Mouse (Mus musculus): Measurements from ENCODE around the gene Sytl2.

Sytl2 gene

GRCm38 (mm10) chr7:90301942-90302646 is at the start of gene Sytl2:
Sytl2 (plus strand) TSS chr7:90302252.
- DNase-seq (ENCODE audit: low spot score) = no peak

DNA sequence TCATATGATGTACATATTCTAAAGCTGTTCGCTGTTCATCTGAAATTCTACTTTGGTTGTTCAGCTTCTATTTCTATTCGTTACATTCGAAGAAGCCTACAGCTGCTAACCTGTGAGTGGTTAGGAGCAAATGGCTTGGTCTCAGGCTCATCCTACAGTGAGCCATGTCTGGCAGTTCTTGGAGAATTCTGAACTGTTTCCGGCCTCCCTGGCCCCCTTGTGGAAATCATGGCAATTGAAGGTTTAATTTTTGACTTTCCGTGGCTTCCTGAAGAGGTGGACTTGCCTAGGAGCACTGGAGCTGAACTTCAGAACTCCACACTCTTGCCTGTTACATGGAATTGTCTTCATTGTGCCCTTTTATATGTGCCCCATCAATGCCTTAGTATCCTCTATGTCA is 49.1 kb upstream of the Sytl2 start:
- DNase-seq (ENCODE audit: low spot score) = no peak

- DNase-seq (ENCODE audit: low spot score) = no peak
These were observed 43.4 kb upstream of the Sytl2 start for GRCm38 (mm10) chr7:90258701-90259100.

DNA sequence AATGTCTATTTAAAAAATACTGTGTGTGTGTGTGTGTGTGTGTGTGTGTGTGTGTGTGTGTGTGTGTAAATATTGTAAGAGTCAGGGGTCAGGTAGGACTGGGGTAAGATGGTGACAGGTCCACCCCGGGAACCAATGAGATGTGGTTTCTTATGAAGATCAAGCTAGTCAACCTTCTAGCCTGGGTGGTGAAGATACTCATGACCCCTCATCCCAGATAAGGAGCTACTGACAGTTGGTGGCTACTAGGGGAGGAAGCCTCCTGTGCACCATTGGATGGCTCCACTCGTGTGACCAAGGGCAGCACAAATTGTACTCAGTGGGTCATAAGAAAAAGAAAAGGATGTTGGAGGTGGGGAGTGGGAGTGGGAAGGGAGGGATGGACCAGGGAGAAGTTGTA is 42.2 kb upstream of the Sytl2 start:
- no peak for DNase-seq (ENCODE audit: low spot score)

DNA sequence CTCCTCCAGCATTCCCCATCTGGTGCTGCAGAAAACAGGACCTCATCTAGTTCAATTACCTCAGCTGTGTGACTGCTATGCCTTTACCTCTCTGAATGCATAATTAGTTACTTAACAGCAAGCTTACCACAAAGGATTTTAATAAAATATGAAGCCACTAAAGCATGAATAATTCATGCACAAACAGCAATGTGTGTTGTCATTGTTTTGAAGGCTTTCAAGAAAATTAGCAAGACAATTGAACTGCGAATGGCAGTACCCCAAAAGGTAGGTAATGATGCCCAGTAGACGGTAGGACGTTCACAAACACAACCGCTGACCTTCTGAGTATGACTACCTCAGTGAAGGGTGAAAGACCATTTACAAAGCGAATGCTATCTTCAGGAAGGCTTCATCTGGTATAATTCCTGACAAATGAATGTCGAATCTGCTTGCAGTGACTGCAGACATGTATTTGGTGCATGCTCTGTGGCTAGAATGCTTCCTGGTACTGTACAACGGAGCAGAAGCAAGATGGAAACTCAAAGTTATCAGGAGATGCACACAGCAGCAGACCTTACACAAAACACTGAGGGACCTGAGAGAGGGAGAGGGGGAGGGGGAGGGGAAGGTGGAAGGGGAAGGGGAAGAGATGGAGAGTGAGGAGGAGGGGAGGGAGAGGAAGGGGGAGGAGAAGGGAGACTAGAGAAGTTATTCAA is 40.0 kb upstream of the Sytl2 start:
- DNase-seq (ENCODE audit: low spot score) = no peak

GRCm38 (mm10) chr7:90265289-90265970 is 36.6 kb upstream of the Sytl2 start, which contains the start of gene Ccdc83:
Ccdc83 (minus strand) TSS chr7:90265777.
- DNase-seq (ENCODE audit: low spot score) = peak; percentile 74

DNA sequence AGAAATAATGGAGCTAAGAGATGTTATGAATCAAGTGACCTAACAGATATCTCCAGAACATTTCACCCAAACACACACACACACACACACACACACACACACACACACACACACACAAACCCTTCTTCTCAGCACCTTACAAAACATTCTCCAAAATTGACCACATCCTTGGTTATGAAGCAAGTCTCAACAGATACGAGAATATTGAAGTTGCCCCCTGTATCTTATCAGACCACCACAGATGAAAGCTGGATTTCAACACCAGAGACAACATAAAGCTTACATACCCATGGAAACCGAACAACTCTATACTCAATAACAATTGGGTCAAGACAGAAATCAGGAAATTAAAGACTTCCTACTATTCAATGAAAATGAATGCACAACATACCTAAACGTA is 31.9 kb upstream of the Sytl2 start:
- DNase-seq (ENCODE audit: low spot score) = no peak

DNA sequence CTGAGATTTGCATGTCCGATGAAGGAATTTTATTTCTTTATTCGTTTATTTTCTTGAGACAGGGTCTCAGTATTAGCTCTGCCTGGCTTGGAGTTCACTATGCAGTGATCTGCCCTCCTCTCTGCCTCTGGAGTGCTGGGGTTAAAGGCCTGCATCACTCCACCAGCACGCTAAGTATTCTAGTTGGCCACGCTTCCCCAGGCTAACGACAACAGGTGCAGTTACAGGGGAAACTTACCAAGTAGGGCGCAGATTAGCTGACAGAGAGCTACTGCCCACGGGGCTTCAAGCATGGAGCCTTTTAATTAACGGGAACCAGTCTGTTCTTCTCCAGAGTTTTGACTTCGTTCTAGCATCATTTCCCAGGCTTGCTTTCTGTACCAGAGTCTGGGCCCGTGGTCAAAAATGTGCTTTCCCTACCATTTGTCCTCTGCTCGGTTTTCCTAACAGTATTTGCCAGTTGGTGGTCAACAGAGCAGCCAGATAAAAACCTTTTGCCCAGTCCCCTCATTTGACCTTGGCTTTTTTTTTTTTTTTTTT is 27.4 kb upstream of the Sytl2 start:
- DNase-seq (ENCODE audit: low spot score) = no peak

- no peak for DNase-seq (ENCODE audit: low spot score)
These were observed 24.8 kb upstream of the Sytl2 start for GRCm38 (mm10) chr7:90277246-90277645.

DNA sequence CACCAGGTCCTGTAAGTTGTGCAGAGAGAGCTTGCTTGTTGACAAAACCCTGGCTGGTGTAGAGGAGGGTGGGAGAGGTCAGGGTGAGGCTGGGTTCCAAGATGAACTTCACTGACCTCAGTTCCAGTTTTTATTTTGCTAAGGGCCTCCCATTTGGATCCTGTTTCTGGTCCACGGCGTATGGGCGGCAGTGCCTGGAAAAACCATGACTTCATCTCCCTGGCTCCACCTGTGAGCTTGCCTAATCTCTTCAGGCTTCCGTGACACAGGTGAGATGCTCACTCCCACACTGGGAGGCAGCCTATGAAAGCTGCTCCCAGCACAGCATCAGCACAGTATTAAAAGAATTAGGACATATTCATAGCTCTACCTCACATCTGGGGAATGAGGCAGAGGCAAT is 24.3 kb upstream of the Sytl2 start:
- DNase-seq (ENCODE audit: low spot score) = no peak

DNA sequence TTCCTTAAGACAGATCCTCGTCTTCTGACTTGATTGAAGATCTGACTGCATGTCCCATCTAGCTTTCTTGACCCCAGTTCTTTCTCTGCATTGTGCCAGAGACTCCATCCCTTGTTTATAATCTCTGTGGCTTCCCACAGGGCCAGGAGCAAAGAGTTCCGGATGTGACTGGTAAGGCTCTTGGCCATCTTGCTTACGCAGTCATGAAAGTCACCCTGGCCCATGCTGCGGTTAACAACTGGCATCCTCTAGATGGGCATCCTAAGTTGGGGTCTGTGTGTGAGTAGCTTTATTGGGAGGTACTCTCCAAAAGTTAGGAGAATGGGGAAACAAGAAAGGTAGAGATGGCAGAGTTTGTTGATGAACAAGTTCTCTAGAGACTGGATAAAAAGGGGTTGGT is 22.9 kb upstream of the Sytl2 start:
- no peak for DNase-seq (ENCODE audit: low spot score)

- DNase-seq (ENCODE audit: low spot score) = no peak
These were observed 21.7 kb upstream of the Sytl2 start for GRCm38 (mm10) chr7:90280274-90280875.

DNA sequence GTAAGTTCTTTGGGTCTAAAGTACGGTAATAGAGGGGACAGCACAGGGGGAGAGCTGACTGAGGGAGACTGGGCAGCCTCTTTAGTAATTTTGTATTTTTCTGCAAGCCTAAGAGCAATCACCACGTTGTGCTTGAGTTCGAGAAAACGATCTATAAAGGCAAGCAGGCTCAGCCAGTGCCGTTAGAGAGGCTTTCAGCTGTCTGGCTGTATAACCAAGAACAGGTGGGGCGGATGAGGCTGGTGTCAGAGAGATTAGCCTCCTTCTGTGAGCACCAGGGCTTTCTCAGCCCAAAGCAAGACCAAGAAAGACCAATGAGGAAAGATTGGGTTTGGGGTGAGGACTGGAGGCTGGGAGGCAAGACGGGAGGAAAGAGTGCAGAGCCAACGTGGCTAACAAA is 21.2 kb upstream of the Sytl2 start:
- no peak for DNase-seq (ENCODE audit: low spot score)

DNA sequence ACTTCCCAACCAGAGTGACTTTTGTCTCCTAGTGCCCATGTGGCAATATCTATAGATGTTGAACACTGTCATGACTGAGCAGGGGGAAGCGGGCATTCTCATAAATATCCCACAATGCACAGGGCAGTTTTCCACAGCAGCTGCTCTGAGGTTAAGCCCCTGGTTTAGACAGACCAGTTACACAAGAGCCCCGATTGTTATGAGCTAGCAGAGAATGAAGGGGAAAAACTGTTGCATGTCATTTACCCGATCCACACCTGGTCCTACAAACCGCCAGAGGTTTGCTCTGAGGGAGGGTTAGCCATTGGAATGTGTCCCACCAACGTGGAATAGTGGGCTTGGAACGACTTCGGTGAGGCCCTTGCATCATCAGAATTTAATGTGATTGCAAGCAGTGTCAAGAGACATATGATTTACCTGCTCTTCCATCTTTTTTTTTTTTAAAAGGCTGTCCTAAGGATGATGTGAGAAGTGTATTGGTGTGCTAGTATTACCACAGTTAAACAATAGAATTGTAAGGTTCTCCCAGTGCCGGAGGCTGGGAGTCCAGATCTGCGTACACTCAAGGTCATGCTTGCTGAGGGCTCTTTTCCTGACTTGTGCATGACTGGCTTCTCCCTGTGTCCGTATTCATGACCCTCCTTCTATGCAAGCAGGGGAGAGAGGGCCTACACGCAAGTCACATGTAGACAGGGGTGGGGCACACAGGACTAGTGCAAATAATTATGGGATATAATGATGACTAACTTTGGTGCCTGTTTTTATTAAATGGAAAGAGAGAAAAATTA is 20.1 kb upstream of the Sytl2 start:
- no peak for DNase-seq (ENCODE audit: low spot score)

- no peak for DNase-seq (ENCODE audit: low spot score)
These were observed 19.3 kb upstream of the Sytl2 start for GRCm38 (mm10) chr7:90282786-90283185.

DNA sequence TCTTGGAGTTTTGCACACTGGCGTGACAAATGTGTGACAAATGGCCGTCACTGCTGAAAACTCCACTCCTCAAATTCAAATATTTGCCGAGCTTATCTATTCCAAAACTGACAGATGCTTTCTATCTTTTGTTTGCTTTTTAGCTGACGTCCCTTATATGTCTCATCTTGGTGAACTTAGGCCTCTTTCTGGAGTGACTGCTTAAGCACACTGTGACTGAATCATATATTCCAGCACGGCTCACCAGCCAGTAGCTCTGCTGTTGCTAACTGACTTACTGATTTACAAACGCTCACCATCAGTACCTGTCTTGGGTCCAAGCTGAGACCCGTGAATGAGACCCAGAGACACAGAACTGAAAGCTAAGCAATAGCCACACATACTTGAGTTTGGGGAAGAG is 17.3 kb upstream of the Sytl2 start:
- no peak for DNase-seq (ENCODE audit: low spot score)

DNA sequence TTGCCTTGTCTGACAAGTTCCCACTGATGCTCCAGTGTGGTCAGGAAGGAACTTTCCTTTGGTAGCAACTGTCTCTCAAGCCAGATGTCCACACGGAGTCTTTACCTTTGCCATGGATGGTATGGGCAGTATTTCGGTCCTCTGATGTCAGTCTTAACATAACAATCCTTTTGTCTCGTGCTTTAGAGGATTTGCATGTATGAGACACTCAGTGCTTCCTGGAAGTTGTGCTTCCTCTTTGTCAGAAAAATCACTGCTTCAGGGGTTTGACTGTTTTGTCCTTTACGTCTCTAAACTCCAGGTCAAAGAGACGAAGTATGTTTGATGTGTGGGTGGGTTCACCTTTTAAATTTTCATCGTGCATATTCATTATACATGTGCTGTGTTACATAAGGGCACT is 10.2 kb upstream of the Sytl2 start:
- no peak for DNase-seq (ENCODE audit: low spot score)

- DNase-seq (ENCODE audit: low spot score) = no peak
These were observed 848 bp downstream of the Sytl2 start for GRCm38 (mm10) chr7:90302647-90303552.

GRCm38 (mm10) chr7:90306079-90306478 is 4.0 kb downstream of the Sytl2 start:
- DNase-seq (ENCODE audit: low spot score) = no peak

- no peak for DNase-seq (ENCODE audit: low spot score)
These were observed 4.9 kb downstream of the Sytl2 start for GRCm38 (mm10) chr7:90306968-90307367.

- no peak for DNase-seq (ENCODE audit: low spot score)
These were observed 6.0 kb downstream of the Sytl2 start for GRCm38 (mm10) chr7:90308003-90308402.

Measured in MN1 (cell line).